1 mouse cellular context compared by ENCODE assay signal in genomic region chr4:124695786-124696516, GRCm38 (mm10).
TF ChIP-seq lines count a peak whose summit lies in the region.

No protein-coding gene starts in this region.

TF ChIP-seq in ES-E14, 5 proteins besides CTCF, POLR2A, EP300 and RAD21:
- TF ChIP-seq ZNF384 (IDR thresholded peaks at IDR 0.05; ENCODE audit: low read depth, low read length), result no peak
- TF ChIP-seq ZC3H11A (IDR thresholded peaks at IDR 0.05; ENCODE audit: borderline replicate concordance, low read depth, low read length), result no peak
- no peak for TF ChIP-seq HCFC1 (IDR thresholded peaks at IDR 0.05; ENCODE audit: borderline replicate concordance, insufficient read depth, low read length)
- TF ChIP-seq CHD2 (IDR thresholded peaks at IDR 0.05; ENCODE audit: low read depth, low read length), result no peak
- TF ChIP-seq MAFK (IDR thresholded peaks at IDR 0.05; ENCODE audit: insufficient read depth, low read depth, low read length), result no peak
